Mouse (Mus musculus) retina, postnatal 7 days (tissue): ENCODE measurements around the gene Foxe3.
"Not testable (repeated sequence)": the region's sequence is repeated elsewhere in the genome, so short reads cannot be mapped to it uniquely, and the experiment has no call there.

Experiments used
- DNase-seq: peaks from one replicate; pipeline ENCODE4 v3.0.0-alpha.2; 2012; ENCODE audit warnings: low read depth, low spot score

Foxe3 gene

GRCm38 (mm10) chr4:114925917-114926312 is at the start of gene Foxe3:
Gene Foxe3, minus strand, starts transcription at chr4:114926013.
- no peak for DNase-seq

DNA sequence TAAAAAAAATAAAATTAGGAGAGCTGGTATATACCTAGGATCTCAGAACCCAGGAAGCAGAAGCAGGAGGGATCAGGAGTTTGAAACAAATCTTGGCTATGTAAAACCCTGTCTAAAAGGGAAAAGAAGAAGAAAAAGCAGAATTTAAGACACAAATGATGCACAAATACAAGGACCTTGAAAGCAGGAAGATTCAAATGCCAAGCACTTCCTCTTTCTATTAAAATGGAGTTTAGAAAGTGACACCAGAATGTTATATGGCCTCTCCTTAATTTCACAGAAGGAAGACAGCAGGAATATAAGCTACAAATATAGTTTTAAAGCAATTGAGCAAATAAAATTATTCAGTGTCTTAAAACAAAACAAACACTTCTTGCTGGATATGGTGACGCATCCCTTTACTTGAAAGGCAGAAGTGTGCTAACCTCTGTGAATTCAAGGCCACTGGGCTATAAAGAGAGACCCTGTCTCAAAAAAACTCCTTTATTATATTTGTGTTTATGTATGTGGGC is 47.5 kb upstream of the Foxe3 start:
- no peak for DNase-seq

DNA sequence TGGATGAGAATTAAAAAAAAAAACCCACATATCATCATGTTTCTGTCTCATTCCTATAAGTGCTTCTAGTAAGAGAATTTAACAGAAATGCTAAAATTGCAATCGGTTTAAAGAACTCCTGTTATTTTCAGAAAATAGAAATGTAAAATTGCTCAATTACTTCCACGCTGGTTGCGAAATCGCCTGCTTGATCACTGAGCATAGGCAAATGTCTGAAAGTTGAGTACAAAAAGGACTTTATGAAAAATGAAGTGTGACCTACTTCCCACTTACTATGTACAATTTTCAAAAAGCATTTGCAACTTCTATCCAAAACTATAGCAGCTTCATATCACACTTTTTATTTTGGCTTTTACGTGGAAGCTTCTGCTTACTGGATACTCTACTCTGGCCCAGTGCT is 44.9 kb upstream of the Foxe3 start:
- DNase-seq, result no peak

GRCm38 (mm10) chr4:114960881-114961280 is 35.1 kb upstream of the Foxe3 start:
- DNase-seq, result not testable (repeated sequence)

DNA sequence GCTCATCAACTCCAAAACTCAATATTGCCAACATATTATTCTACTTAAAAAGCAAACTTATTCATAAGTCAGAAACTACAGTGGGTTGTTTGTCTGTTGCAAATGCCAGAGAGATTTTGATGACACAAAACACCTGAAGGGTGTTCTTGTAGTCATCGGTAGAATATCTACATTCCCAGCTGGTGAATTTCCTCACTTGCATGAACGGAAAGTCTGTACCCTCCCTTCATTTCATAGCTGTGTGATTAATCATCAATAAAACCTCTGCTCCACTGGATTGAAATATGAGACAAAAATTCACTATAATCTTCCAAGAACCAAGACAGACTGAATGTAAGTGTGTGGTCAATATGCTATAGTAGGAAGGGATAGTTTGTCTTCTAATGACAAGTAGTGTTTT is 33.7 kb upstream of the Foxe3 start:
- DNase-seq, result no peak

- no peak for DNase-seq
These were observed 33.0 kb upstream of the Foxe3 start for GRCm38 (mm10) chr4:114958786-114959185.

- no peak for DNase-seq
These were observed 32.4 kb upstream of the Foxe3 start for GRCm38 (mm10) chr4:114958231-114958630.

DNA sequence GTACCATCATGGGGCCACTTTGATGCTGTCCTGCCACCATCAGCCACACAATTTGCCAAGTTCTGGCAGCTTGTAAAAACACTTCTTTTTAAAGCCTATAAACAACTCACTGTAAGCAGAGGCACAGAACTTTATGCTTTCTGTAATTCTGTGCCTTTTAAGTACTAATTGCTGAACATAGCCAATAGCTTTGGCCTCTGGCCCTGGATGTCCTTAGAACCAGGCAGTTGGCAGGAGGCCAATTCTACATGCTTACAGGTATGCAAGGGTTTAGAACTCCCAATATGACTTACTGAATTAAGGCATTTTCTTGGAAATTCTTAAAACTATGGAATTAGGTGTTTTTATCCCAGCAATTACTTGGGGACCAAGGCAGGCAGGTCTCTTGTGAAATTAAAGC is 31.6 kb upstream of the Foxe3 start:
- no peak for DNase-seq

DNA sequence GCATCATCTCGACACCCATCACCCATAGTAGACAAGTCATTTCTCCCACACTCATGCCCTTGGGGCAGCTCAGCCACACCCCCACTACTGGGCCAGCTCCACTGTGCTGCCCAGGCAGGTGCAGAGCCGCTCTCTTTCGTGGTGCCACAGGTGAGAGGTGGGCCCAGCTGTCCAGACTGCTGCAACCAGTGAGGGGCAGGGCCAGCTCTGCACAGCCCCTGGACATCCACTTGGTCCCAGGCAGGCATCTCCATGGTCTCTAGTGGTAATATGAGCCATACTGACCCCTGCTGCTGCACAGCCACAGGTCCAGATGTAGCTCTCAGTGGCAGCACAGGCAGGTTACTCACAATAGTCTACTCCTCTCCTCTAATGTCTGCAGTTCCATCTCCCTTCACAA is 27.4 kb upstream of the Foxe3 start:
- DNase-seq, result no peak

GRCm38 (mm10) chr4:114947852-114948481 is 22.2 kb upstream of the Foxe3 start:
- no peak for DNase-seq

- DNase-seq, result peak; percentile 51
These were observed 21.6 kb upstream of the Foxe3 start for GRCm38 (mm10) chr4:114947395-114947794.

DNA sequence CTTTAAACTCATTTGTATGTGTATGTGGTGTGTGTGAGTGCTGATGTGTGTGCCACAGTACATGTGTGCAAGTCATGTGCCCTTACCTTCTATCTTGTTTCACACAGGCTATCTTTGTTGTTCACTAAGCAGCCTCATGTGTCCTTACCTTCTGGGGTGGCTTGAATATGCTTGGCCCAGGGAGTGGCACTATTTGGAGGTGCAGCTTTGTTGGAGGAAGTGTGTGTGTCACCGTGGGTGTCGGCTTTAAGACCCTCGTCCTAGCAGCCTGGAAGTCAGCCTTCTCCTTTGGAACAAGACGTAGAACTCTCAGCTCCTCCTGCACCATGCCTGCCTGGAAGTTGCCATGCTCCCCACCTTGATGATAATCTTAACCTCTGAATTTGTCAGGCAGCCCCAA is 20.6 kb upstream of the Foxe3 start:
- no peak for DNase-seq

DNA sequence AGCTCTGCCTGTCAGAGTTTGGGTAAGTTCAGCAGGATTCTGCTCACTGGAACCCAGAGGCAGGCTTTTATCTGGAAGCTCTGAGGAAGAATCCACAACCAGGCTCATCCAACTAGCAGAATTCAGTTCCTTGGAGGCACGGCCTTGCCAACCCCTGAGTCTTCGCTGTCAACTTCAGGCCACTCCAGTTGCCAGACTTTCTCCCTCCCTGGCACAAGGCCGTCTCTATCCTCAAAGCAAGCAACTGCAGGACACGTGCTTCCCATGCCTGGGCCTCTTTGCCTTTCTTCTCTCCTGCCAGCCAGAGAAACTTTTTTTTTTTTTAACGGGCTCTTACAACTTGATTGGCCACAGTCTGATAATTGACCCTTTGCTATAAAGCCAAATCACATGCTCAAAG is 19.2 kb upstream of the Foxe3 start:
- no peak for DNase-seq

GRCm38 (mm10) chr4:114942583-114942982 is 16.8 kb upstream of the Foxe3 start:
- no peak for DNase-seq

DNA sequence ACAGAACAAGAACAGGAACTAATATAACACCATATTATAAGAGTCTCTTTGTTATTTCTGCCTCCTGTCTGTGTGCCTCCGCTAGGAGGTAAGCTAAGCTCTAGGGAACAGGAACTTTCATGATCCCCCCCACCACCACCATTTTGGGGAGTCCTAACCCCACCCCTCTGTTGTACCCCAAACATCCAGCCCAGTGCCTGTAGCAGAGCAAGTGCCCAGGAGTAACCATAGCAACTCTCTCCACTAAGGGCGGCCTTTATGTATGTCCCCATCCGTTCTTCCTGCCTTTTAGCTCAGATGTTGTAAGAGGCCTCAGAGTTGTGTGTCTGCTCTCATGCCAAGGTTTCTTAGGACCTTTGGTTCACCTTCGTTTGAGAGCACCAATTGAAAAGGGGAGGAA is 16.3 kb upstream of the Foxe3 start:
- DNase-seq, result no peak

DNA sequence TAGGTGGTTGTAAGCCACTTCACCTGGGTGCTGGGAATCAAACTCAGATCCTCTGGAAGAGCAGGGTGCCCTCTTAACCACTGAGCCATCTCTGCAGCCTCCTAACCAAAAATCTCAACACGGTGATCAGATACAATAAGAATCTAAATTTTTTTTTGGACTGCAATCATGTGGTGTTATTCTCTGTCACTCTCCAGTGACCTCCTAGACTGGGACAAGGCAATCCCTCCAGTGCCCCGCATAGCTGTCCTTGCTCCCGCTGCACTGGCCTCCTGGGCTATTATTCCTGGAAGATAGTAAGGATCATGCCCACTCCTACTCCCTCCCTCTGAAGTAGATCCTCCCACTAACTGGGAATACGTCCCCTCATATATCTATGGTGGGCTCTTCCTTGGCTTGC is 15.5 kb upstream of the Foxe3 start:
- no peak for DNase-seq

DNA sequence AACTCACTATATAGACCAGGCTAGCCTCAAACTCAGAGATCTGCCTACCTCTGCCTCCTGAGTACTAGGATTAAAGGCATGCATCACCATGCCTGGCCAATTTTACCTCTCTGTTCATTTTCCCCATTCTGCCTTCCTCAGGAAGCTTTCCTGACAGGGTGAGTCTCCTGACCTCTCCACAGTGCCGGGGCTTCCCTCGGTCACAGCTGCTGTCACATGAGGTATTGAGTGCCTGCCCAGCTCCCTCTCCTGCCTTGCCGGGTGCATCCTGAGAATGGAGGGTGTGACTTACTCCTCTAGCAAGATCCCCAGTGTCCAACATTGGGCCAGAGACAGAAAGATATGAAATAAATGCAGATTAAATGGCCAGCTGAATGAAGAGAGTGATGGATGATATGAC is 12.4 kb upstream of the Foxe3 start:
- no peak for DNase-seq

DNA sequence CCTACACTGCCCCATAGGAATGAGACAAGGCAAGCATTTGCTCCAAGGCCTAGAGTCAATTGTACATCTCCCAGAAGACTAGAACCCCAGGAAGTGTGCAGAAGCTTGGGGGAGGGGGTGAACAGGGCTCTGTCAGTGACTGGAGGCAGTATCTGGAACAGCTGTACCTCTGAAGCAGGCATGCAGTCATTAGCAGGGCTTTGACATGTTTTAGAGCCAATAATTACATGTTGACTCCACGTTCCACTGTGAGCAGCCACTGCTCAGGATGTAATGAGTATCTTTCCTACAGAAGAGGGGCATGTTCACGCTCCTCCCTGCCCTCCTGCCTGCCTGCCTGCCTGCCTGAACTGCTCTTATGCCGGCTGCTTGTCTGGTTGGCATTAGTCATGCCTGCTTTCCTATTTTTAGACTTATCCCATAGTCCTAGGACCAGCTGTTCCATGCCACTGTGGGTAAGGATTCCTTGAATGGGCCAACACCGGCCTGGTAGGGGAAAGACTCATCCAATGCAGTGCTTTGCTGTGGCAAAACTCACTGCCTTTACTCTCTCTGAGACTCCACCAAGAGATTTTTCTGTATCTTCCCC is 11.7 kb upstream of the Foxe3 start:
- no peak for DNase-seq

- no peak for DNase-seq
These were observed 8.4 kb upstream of the Foxe3 start for GRCm38 (mm10) chr4:114934188-114934587.

DNA sequence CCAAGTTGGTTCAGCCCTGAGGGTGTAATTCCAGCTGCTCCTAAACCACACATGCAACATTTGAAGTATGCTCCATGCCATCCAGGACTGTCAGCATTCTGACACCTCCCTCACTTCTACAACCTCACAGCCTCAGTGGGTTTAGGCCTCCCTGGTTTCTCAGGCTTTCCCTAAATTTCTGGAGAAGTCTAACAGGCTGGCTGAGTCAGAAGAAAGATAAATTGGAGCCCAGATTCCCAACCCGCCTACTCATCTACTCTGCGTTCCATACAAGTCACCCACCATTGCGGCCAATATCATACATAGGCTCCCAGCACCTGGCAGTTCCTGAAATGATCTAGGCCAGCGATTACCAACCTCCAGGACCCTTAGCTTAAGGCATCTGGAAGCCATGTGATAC is 6.9 kb upstream of the Foxe3 start:
- no peak for DNase-seq

DNA sequence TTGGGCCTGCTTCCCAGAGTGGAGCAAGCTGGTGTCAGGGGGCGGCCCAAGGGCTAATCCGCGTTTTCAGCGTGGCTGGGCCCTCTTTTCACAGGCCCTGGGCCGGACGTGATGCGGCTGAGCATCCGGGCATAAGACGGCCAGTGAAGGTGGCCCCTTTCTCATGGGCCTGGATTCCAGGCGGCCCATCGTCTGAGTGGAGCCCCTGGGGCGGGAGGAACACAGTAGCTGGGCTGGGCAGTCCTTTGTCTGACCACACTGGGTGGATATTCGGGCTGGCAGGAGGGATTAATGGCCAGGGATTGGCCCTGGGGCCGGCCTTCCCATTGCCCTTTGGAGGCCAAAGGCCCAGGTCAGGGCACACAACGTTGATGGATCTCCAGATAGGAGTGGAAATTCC is 3.3 kb upstream of the Foxe3 start:
- DNase-seq, result no peak

DNA sequence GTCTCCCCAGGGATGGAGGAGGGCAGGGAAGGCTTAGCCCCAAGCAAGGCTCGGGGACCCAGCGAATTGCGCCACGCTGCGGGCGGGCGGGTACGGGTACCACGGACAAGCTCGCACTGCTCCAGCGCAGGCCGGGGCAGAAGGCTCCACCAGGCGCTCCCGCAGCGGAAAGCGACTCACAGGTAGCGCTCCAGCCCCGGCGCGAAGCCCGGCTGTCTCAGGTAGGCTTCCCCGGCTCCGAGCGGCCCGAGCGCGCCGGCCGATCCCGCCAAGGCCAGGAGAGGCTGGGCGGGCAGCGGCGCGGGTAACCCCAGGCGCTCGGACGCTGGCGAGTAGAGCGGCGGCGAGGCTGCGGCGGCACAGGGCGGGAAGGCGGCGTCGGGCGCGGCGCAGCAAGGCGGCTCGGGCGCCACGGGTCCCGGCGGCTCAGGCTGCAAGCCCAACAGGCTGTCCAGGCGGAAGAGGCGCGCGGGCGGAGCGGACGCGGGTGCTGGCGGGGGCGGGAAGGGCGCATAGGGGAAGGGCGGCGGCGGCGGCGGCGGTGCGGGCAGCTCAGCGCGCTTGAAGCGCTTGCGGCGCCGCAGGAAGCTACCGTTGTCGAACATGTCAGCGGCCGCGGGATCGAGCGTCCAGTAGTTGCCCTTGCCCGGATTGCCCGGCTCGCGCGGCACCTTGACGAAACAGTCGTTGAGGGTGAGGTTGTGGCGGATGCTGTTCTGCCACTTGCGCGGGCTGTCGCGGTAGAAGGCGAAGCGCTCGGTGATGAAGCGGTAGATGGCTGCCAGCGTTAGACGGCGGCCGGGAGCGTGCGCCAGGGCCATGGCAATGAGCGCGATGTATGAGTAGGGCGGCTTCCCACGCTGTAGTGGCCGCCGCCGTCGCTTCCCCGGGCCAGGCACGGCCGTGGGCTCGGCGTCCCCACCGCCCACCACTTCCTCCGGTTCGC is 569 bp downstream of the Foxe3 start:
- no peak for DNase-seq

- no peak for DNase-seq
These were observed 8.7 kb downstream of the Foxe3 start for GRCm38 (mm10) chr4:114917091-114917490.
